Mouse (Mus musculus) ES-Bruce4 (cell line): ENCODE measurements around the gene Tom1l2. TPM values are rescaled to one million over a fixed set of nuclear protein-coding genes. Genes with fewer than 3 reads are reported as not detected.

ENCODE experiments used
- H3K27ac ChIP-seq: 2 replicates; pipeline ENCODE4 v1.5.1; 2012; ENCODE audit warnings: low read length, inconsistent platforms; ENCODE audit not compliant: insufficient read depth
- H3K27me3 ChIP-seq: 2 replicates; pipeline ENCODE4 v1.6.1; 2012; ENCODE audit warnings: mild to moderate bottlenecking, low read length, inconsistent platforms; ENCODE audit not compliant: control insufficient read depth, poor library complexity, insufficient read depth, severe bottlenecking
- H3K36me3 ChIP-seq: 2 replicates; pipeline ENCODE4 v1.6.1; 2012; ENCODE audit warnings: inconsistent platforms, mild to moderate bottlenecking, low read length, moderate library complexity; ENCODE audit not compliant: control insufficient read depth, poor library complexity, insufficient read depth, severe bottlenecking
- H3K4me1 ChIP-seq: one replicate; pipeline ENCODE4 v1.8.1; 2011; ENCODE audit warnings: low read length; ENCODE audit not compliant: control insufficient read depth, insufficient read depth
- H3K4me3 ChIP-seq: 2 replicates; pipeline ENCODE4 v1.5.1; 2011; ENCODE audit warnings: low read depth, mild to moderate bottlenecking, low read length
- H3K9ac ChIP-seq: 2 replicates; pipeline ENCODE4 v1.6.1; 2012; ENCODE audit warnings: low read depth, mild to moderate bottlenecking, inconsistent platforms; ENCODE audit not compliant: poor library complexity, severe bottlenecking
- H3K9me3 ChIP-seq: replicated peaks from 2 replicates; pipeline ENCODE4 v1.6.1; 2012; ENCODE audit warnings: mild to moderate bottlenecking, low read length, inconsistent platforms; ENCODE audit not compliant: control insufficient read depth, poor library complexity, insufficient read depth, severe bottlenecking
- CTCF ChIP-seq: IDR thresholded peaks from one replicate; pipeline ENCODE4 v1.8.1; 2011; ENCODE audit warnings: low read depth, low read length
- EP300 ChIP-seq: IDR thresholded peaks from 2 replicates; pipeline ENCODE4 v1.6.1; 2011; ENCODE audit warnings: low read depth, low read length; ENCODE audit not compliant: insufficient read depth
- POLR2A ChIP-seq: IDR thresholded peaks from one replicate; pipeline ENCODE4 v1.8.1; 2011; ENCODE audit warnings: low read length; ENCODE audit not compliant: insufficient read depth
- polyA plus RNA-seq: library from polyadenylated mRNA; stranded (reverse); fragments of >200 nt; gene quantifications from 2 replicates; pipeline ENCODE4 v1.2.4, GENCODE M21; 2011; ENCODE audit warnings: low read depth; ENCODE audit not compliant: missing spikeins, insufficient read depth, insufficient read length

Gene Tom1l2
- polyA plus RNA-seq, 1 experiment: 9.9 TPM

DNA sequence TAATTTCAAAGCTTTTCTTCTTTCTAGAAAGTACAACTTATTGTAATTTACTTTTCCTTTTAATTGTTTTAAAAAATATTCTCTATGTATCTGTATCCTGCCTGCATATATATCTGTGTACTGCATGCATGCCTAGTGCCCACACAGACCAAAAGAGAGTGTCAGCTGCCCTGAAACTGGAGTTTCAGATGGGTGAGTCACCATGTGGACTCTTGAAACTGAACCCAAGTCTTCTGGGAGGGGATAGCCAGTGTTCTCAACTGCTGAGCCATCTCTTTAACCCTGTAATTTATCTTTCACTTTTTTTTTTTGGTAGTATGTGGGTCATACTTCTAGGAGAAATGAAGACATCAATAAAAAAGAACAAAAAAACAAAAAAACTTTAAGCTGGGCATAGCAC, 29.0 kb downstream of the Tom1l2 start:
- H3K9me3 ChIP-seq: no peaks in the 10 kb centered on the region
- TF ChIP-seq POLR2A (no peak), CTCF (no peak), EP300 (no peak)

DNA sequence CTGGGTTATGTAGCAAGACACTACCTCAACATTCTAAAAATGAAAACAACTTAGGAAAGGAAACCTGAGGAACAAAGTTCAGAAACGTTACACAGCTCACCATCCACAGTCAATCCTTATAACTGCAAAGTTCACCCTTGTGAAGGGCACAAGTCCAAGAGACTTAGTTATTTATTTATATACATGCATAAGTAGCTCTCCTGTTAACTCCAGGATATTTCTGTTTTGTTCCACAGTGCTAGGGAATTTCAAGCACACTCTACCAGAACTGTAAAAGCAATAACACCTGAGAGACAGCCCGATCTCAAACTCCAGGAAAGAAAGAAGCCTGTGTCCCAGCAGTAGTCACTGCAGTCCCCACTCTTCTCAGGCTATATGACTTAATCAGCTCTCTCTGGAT, 31.3 kb downstream of the Tom1l2 start:
- TF ChIP-seq EP300 (no peak), POLR2A (no peak), CTCF (no peak)
- Histone ChIP-seq H3K9me3 (no peaks in the 10 kb centered on the region), H3K9ac (no peak overlapping the region), H3K4me1 (no peaks in the 10 kb centered on the region), H3K27ac (no peak overlapping the region), H3K36me3 (no peaks in the 10 kb centered on the region), H3K4me3 (no peak overlapping the region), H3K27me3 (no peaks in the 10 kb centered on the region)

More for the DNA sequence above, 29.0 kb downstream of the Tom1l2 start:
- no peak overlapping the region for H3K4me3 ChIP-seq
- H3K27me3 ChIP-seq: no peaks in the 10 kb centered on the region
- H3K27ac ChIP-seq: no peak overlapping the region
- H3K4me1 ChIP-seq: no peaks in the 10 kb centered on the region
- no peak overlapping the region for H3K9ac ChIP-seq
- no peaks in the 10 kb centered on the region for H3K36me3 ChIP-seq

DNA sequence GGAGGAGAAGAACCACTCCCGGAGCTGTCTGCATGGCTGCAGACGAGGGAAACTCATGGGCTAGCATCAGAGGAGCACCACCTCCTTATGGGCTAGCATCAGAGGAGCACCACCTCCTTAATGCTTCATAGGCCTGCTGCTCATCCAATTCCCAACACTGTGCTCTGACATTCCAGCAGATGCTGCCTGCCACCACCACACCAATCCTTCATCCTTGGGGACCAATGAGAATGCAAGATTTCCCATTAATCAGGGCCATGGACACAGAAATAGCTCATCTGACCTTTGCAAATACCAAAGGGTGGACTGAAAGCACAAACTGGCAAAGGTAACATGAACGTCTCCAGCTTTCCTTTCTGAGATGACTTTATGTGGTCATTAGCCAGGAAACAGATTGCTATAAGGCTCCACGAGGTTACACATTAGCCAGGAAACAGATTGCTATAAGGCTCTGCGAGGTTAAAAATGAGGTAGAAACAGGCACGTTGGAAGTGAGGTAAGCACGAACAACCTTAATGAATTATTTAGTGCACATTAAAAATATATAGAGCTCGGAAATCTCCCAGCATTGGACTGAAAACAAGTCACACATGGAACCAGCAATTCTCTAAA, 32.2 kb downstream of the Tom1l2 start:
- Histone ChIP-seq H3K4me1 (no peaks in the 10 kb centered on the region), H3K4me3 (no peak overlapping the region), H3K27me3 (no peaks in the 10 kb centered on the region), H3K9ac (no peak overlapping the region), H3K36me3 (no peaks in the 10 kb centered on the region), H3K9me3 (no peaks in the 10 kb centered on the region), H3K27ac (no peak overlapping the region)
- TF ChIP-seq EP300 (no peak), POLR2A (no peak), CTCF (no peak)

DNA sequence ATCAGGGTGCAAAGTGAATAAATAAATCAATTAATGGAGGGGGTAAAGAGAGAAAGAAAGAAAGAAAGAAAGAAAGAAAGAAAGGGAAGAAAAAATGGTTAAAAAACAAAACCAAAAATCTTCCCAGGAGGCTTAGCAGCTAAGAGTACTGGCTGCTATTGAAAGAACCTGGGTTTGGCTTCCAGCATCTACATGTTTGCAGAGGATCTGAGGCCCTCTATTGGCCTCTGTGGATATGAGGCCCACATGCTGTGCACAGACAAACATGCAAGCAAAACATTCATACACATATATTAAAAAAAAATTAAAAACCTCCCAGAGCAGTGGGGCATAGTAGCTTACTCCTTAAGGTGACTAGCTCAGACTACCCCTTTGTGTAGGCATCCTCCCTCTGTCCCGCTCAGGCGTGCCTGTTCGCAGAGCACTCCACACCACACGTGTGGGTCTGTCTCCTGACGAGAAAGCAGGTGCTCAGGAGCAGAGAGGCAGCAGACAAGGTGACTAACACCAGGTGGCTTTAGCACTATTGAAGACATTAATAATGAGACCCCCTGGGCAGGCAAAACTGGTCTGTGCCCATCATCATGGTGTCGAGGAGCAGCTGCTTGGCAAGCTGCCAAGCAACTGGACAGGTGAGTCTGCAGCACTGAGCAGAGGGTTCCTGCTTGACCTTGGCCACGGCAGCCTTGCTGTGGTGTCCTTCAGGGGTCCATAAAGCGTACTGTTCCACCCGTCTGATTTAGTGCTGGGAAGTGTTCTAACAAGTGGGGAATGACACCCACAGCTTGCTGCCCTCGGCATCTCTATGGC, 33.2 kb downstream of the Tom1l2 start:
- Histone ChIP-seq H3K4me3 (no peak overlapping the region), H3K9ac (no peak overlapping the region), H3K27ac (no peak overlapping the region), H3K36me3 (no peaks in the 10 kb centered on the region), H3K4me1 (no peaks in the 10 kb centered on the region), H3K9me3 (no peaks in the 10 kb centered on the region), H3K27me3 (no peaks in the 10 kb centered on the region)
- TF ChIP-seq CTCF (no peak), POLR2A (no peak), EP300 (no peak)

DNA sequence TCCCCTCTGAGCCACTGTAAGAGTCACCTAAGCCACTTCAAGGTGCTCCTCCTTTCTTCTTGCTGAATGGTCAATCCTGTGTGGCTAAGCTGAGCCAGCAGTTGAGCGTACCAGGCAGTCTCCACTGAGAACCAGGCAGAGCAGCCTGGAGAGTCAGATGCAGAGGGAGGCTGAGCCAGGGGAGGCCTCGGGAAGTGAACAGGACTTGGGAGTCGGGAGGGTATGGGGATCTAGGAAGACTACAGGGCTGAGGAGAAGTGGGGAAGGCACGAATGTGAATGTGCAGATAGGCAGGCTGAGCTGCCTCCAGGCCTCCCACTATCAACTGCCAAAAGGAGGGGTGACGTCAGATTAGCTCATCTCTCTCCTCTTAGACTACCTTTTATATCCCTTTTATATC, 34.0 kb downstream of the Tom1l2 start:
- no peaks in the 10 kb centered on the region for H3K4me1 ChIP-seq
- no peak for TF ChIP-seq EP300
- TF ChIP-seq POLR2A: no peak
- TF ChIP-seq CTCF: no peak
- no peaks in the 10 kb centered on the region for H3K36me3 ChIP-seq
- no peaks in the 10 kb centered on the region for H3K9me3 ChIP-seq
- H3K9ac ChIP-seq: no peak overlapping the region
- no peak overlapping the region for H3K27ac ChIP-seq
- H3K4me3 ChIP-seq: no peak overlapping the region
- H3K27me3 ChIP-seq: no peaks in the 10 kb centered on the region
